Mouse (Mus musculus) heart, embryonic 12.5 days (tissue): Measurements from ENCODE around the gene Myo18b. TPM values are rescaled to one million over a fixed set of nuclear protein-coding genes. Genes with fewer than 3 reads are reported as not detected.

Experiments
- ATAC-seq: fragments of 200-750 bp; cut with Nextera tagmentation; 2 replicates; pipeline ENCODE4 v1.8.0; 2017; ENCODE audit warnings: moderate TSS enrichment, moderate library complexity; ENCODE audit not compliant: insufficient number of reproducible peaks, low FRiP score
- H3K27ac ChIP-seq: fragments of 300-500 bp; sonication (generic); 2 replicates; pipeline ENCODE4 v1.5.1; 2016; ENCODE audit warnings: mild to moderate bottlenecking, moderate library complexity; ENCODE audit not compliant: poor library complexity, severe bottlenecking
- H3K27me3 ChIP-seq: fragments of 300-500 bp; sonication (generic); replicated peaks from 2 replicates; pipeline ENCODE4 v1.6.1; 2016; ENCODE audit warnings: mild to moderate bottlenecking, moderate library complexity
- H3K36me3 ChIP-seq: fragments of 300-500 bp; sonication (generic); 2 replicates; pipeline ENCODE4 v1.6.1; 2016; ENCODE audit warnings: mild to moderate bottlenecking, moderate library complexity
- H3K4me1 ChIP-seq: fragments of 300-500 bp; sonication (generic); replicated peaks from 2 replicates; pipeline ENCODE4 v1.6.1; 2016; ENCODE audit warnings: mild to moderate bottlenecking
- H3K4me2 ChIP-seq: fragments of 300-500 bp; sonication (generic); 2 replicates; pipeline ENCODE4 v1.6.1; 2016; ENCODE audit warnings: mild to moderate bottlenecking, moderate library complexity
- H3K4me3 ChIP-seq: fragments of 300-500 bp; sonication (generic); 2 replicates; pipeline ENCODE4 v1.5.1; 2016; ENCODE audit warnings: mild to moderate bottlenecking
- H3K9ac ChIP-seq: fragments of 300-500 bp; sonication (generic); 2 replicates; pipeline ENCODE4 v1.6.1; 2016; ENCODE audit warnings: mild to moderate bottlenecking, moderate library complexity
- H3K9me3 ChIP-seq: fragments of 300-500 bp; sonication (generic); replicated peaks from 2 replicates; pipeline ENCODE4 v1.6.1; 2016; ENCODE audit warnings: mild to moderate bottlenecking, moderate library complexity
- WGBS: fragments of 180-500 bp; shearing (Covaris S2); methylation state at CpG from one replicate; pipeline ENCODE4 v1.1.7; 2016; 5-methylcytosine and 5-hydroxymethylcytosine counted together
- polyA plus RNA-seq: library from polyadenylated mRNA; unstranded; fragments of >200 nt; fragmentation: Nextera tagmentation; extraction: Ambion mirVana; gene quantifications from 2 replicates; pipeline ENCODE4 v1.2.1, GENCODE M21; 2016

The Myo18b gene
- polyA plus RNA-seq, 1 experiment from 2014 or later, result 34.7 TPM

- no peak overlapping the region for H3K9ac ChIP-seq
- no peak for ATAC-seq
- H3K4me3 ChIP-seq, result no peak overlapping the region
- H3K36me3 ChIP-seq, result peaks cover 50% of the 10 kb centered on the region
- WGBS, result 51% methylated on average over 6 of the region's 6 CpGs
- no peaks in the 10 kb centered on the region for H3K27me3 ChIP-seq
- H3K9me3 ChIP-seq, result no peaks in the 10 kb centered on the region
- H3K4me1 ChIP-seq, result peaks cover 23% of the 10 kb centered on the region
- H3K4me2 ChIP-seq, result no peak overlapping the region
- peak overlapping the region; percentile 55; the same call in 1 of the 2 replicates for H3K27ac ChIP-seq
These were observed 124.7 kb downstream of the Myo18b start for GRCm38 (mm10) chr5:112771376-112771901.

GRCm38 (mm10) chr5:112769721-112770119, 126.4 kb downstream of the Myo18b start:
- Histone ChIP-seq H3K27me3 (no peaks in the 10 kb centered on the region), H3K9ac (no peak overlapping the region), H3K4me2 (no peak overlapping the region), H3K4me3 (no peak overlapping the region), H3K9me3 (no peaks in the 10 kb centered on the region), H3K36me3 (peaks cover 52% of the 10 kb centered on the region), H3K27ac (no peak overlapping the region), H3K4me1 (peaks cover 26% of the 10 kb centered on the region)
- WGBS, result 34% methylated on average over 4 of the region's 4 CpGs
- ATAC-seq, result no peak

- Histone ChIP-seq H3K4me2 (no peak overlapping the region), H3K9ac (no peak overlapping the region), H3K27ac (no peak overlapping the region), H3K36me3 (peaks cover 58% of the 10 kb centered on the region), H3K4me3 (no peak overlapping the region), H3K9me3 (no peaks in the 10 kb centered on the region), H3K4me1 (peaks cover 26% of the 10 kb centered on the region), H3K27me3 (no peaks in the 10 kb centered on the region)
- ATAC-seq, result no peak
- 63% methylated on average over 11 of the region's 11 CpGs for WGBS
These were observed 127.0 kb downstream of the Myo18b start for GRCm38 (mm10) chr5:112769020-112769720.

GRCm38 (mm10) chr5:112768556-112768955, 127.6 kb downstream of the Myo18b start:
- ATAC-seq, result no peak
- H3K27me3 ChIP-seq, result no peaks in the 10 kb centered on the region
- no peak overlapping the region for H3K4me2 ChIP-seq
- H3K9me3 ChIP-seq, result no peaks in the 10 kb centered on the region
- H3K9ac ChIP-seq, result no peak overlapping the region
- H3K36me3 ChIP-seq, result peaks cover 61% of the 10 kb centered on the region
- H3K4me3 ChIP-seq, result no peak overlapping the region
- H3K27ac ChIP-seq, result no peak overlapping the region
- H3K4me1 ChIP-seq, result peaks cover 26% of the 10 kb centered on the region
- WGBS, result 95% methylated on average over 5 of the region's 5 CpGs

GRCm38 (mm10) chr5:112761415-112762075, 134.6 kb downstream of the Myo18b start:
- Histone ChIP-seq H3K27me3 (no peaks in the 10 kb centered on the region), H3K36me3 (peaks cover 83% of the 10 kb centered on the region), H3K4me1 (0 out of 2 replicates have a peak, but pooled peaks cover 3% of the 10 kb centered on the region), H3K9ac (no peak overlapping the region), H3K4me3 (no peak overlapping the region), H3K9me3 (no peaks in the 10 kb centered on the region), H3K4me2 (no peak overlapping the region), H3K27ac (no peak overlapping the region)
- WGBS, result 85% methylated on average over 3 of the region's 3 CpGs
- no peak for ATAC-seq

GRCm38 (mm10) chr5:112755581-112755980, 140.6 kb downstream of the Myo18b start:
- H3K36me3 ChIP-seq, result peaks cover 61% of the 10 kb centered on the region
- H3K9me3 ChIP-seq, result no peaks in the 10 kb centered on the region
- no peak overlapping the region for H3K27ac ChIP-seq
- H3K4me2 ChIP-seq, result no peak overlapping the region
- peak; percentile 52; the same call in 1 of the 2 replicates for ATAC-seq
- 12% methylated on average over 10 of the region's 10 CpGs for whole genome bisulfite sequencing
- H3K9ac ChIP-seq, result no peak overlapping the region
- H3K4me1 ChIP-seq, result peaks cover 20% of the 10 kb centered on the region
- no peak overlapping the region for H3K4me3 ChIP-seq
- no peaks in the 10 kb centered on the region for H3K27me3 ChIP-seq

GRCm38 (mm10) chr5:112749634-112750033, 146.5 kb downstream of the Myo18b start:
- Histone ChIP-seq H3K27ac (no peak overlapping the region), H3K4me3 (no peak overlapping the region), H3K9me3 (peaks cover 9% of the 10 kb centered on the region; the same call in 1 of the 2 replicates), H3K27me3 (no peaks in the 10 kb centered on the region), H3K36me3 (peaks cover 34% of the 10 kb centered on the region), H3K4me1 (0 out of 2 replicates have a peak, but pooled peaks cover 6% of the 10 kb centered on the region), H3K9ac (no peak overlapping the region), H3K4me2 (no peak overlapping the region)
- WGBS, result 69% methylated on average over 5 of the region's 5 CpGs
- ATAC-seq, result no peak

GRCm38 (mm10) chr5:112748001-112748719, 148.0 kb downstream of the Myo18b start:
- 51% methylated on average over 21 of the region's 21 CpGs for WGBS
- Histone ChIP-seq H3K4me2 (no peak overlapping the region), H3K9ac (no peak overlapping the region), H3K4me3 (no peak overlapping the region), H3K36me3 (peaks cover 27% of the 10 kb centered on the region), H3K27me3 (no peaks in the 10 kb centered on the region), H3K9me3 (peaks cover 9% of the 10 kb centered on the region; the same call in 1 of the 2 replicates), H3K27ac (no peak overlapping the region), H3K4me1 (no peaks in the 10 kb centered on the region)
- no peak for ATAC-seq

GRCm38 (mm10) chr5:112747306-112747930, 148.7 kb downstream of the Myo18b start:
- Histone ChIP-seq H3K4me3 (no peak overlapping the region), H3K27me3 (no peaks in the 10 kb centered on the region), H3K9me3 (peaks cover 9% of the 10 kb centered on the region; the same call in 1 of the 2 replicates), H3K27ac (no peak overlapping the region), H3K9ac (no peak overlapping the region), H3K36me3 (peaks cover 24% of the 10 kb centered on the region), H3K4me2 (no peak overlapping the region), H3K4me1 (no peaks in the 10 kb centered on the region)
- no peak for ATAC-seq
- WGBS, result 64% methylated on average over 8 of the region's 8 CpGs

GRCm38 (mm10) chr5:112745176-112745575, 151.0 kb downstream of the Myo18b start:
- no peak overlapping the region for H3K4me3 ChIP-seq
- H3K4me1 ChIP-seq, result no peaks in the 10 kb centered on the region
- peaks cover 29% of the 10 kb centered on the region for H3K36me3 ChIP-seq
- no peak overlapping the region for H3K27ac ChIP-seq
- no peak overlapping the region for H3K4me2 ChIP-seq
- H3K27me3 ChIP-seq, result no peaks in the 10 kb centered on the region
- 83% methylated on average over 6 of the region's 6 CpGs for WGBS
- no peak for ATAC-seq
- H3K9ac ChIP-seq, result no peak overlapping the region
- H3K9me3 ChIP-seq, result peaks cover 9% of the 10 kb centered on the region; the same call in 1 of the 2 replicates
